Mouse (Mus musculus) brain, adult 2 months (tissue): ENCODE data around the gene Lztr1.

Source experiments
- DNase-seq: peaks from one replicate; pipeline ENCODE4 v3.0.0; 2011; ENCODE audit warnings: low read depth, low spot score

Lztr1 gene

GRCm38 (mm10) chr16:17556907-17557306 is 48.4 kb downstream of the Lztr1 start:
- peak; percentile 82 for DNase-seq

GRCm38 (mm10) chr16:17557947-17558480 is 49.5 kb downstream of the Lztr1 start:
- DNase-seq: peak; percentile 78

GRCm38 (mm10) chr16:17558811-17559210 is 50.3 kb downstream of the Lztr1 start:
- no peak for DNase-seq

- DNase-seq: peak; percentile 71
These were observed 51.0 kb downstream of the Lztr1 start for GRCm38 (mm10) chr16:17559396-17560027.

- no peak for DNase-seq
These were observed 52.8 kb downstream of the Lztr1 start, which contains the start of gene Lrrc74b for GRCm38 (mm10) chr16:17561128-17561750. TSS of gene Lrrc74b (minus strand) at chr16:17561247.

- DNase-seq: peak; percentile 67
These were observed 53.3 kb downstream of the Lztr1 start, which contains the start of gene P2rx6 for GRCm38 (mm10) chr16:17561751-17562208. TSS of gene P2rx6 (plus strand) at chr16:17561885.

DNA sequence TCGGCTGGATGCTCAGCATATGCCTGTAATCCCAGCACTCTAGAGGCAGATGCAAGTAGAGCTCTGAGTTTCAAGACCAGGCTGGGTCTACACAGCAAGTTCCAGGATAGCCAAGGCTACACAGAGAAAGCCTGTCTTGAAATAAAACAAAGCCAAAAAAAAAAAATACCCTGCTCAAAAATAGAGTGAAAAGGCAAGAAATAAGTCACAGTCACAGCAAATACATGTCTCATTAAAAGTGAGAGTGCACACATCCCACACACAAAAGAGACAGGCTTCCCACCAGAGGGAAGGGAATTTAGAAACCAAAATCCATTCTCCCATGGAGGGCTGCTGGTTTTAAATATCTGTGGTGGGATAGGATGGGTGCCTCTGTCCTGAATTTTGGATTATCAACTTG is 55.1 kb downstream of the Lztr1 start:
- peak; percentile 70 for DNase-seq

DNA sequence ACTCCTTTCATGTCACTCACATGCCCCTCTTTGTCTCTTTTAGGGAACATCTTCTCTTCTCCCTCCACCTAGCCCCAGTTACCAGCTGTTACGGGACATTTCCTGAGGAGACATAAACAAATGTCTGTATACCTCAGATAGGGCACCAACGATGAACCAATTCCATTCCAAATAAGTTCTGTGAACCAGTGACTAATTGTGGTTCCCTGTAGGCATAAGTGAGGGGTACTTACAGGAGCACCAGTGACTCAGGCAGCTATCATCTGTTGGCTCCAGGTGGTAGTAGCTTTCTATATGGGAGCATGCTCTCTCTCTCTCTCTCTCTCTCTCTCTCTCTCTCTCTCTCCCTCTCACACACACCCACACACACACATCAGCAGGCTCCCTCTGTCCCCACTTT is 55.7 kb downstream of the Lztr1 start:
- peak; percentile 93 for DNase-seq

DNA sequence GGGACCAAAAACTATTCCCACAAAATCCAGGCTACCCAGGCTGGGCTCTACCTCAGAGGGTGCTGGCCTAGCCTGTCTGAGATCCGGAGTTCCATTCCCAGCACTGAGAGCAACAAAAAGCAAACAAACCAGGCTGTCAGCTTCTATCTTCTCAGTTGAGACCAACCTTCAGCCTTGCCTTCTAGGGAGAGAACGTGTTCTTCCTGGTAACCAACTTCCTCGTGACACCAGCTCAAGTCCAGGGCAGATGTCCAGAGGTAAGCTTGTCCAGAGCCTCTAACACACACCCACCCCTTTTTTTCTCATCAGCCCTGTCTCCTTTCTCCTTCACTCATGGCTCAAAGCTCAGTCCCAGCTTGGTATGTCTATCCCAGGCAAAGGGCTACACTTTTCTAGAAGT is 56.3 kb downstream of the Lztr1 start:
- no peak for DNase-seq

- DNase-seq: no peak
These were observed 57.7 kb downstream of the Lztr1 start for GRCm38 (mm10) chr16:17566186-17566585.
